Mouse (Mus musculus) liver, adult 10 weeks (tissue): ENCODE measurements around the gene Vmn1r101. TPM values are rescaled to one million over a fixed set of nuclear protein-coding genes. Genes with fewer than 3 reads are reported as not detected.

Source experiments
- polyA plus RNA-seq: library from polyadenylated mRNA; stranded (reverse); fragments of 350-450 nt; fragmentation: Illumina TruSeq; extraction: RNeasy Lipid Tissue Mini Kit (QIAGEN cat#74804); gene quantifications from one replicate; pipeline ENCODE4 v1.2.3, GENCODE M21; 2014; ENCODE audit warnings: low read depth, low replicate concordance

Vmn1r101 gene
- not detected for polyA plus RNA-seq

GRCm38 (mm10) chr7:20442493-20442892, at the start of gene Vmn1r101:
Gene Vmn1r101 (minus strand): TSS chr7:20442593.

GRCm38 (mm10) chr7:20474825-20475224, 32.4 kb upstream of the Vmn1r101 start, which contains the start of gene Gm10670:
Gene Gm10670 (minus strand): TSS chr7:20474925.

GRCm38 (mm10) chr7:20417642-20418041, 24.8 kb downstream of the Vmn1r101 start, which contains the start of gene Vmn1r100:
Gene Vmn1r100 (plus strand): TSS chr7:20417942.

Other genes starting within 250 kb of the Vmn1r101 start
- gene Vmn1r95, start 248.9 kb downstream of the Vmn1r101 start, polyA plus RNA-seq = not detected
- gene Gm6164, start 237.0 kb downstream of the Vmn1r101 start, polyA plus RNA-seq = not detected
- gene Gm4498, start 208.8 kb downstream of the Vmn1r101 start, polyA plus RNA-seq = not detected
- not detected for gene Gm5890, start 179.8 kb downstream of the Vmn1r101 start, polyA plus RNA-seq
- not detected for gene Gm4133, start 108.5 kb downstream of the Vmn1r101 start, polyA plus RNA-seq
- gene Gm5728, start 67.2 kb downstream of the Vmn1r101 start, polyA plus RNA-seq = not detected
- not detected for gene Vmn1r100, start 24.7 kb downstream of the Vmn1r101 start, polyA plus RNA-seq
- not detected for gene Gm10670, start 32.3 kb upstream of the Vmn1r101 start, polyA plus RNA-seq
- not detected for gene Vmn1r103, start 67.9 kb upstream of the Vmn1r101 start, polyA plus RNA-seq
- not detected for gene Vmn1r104, start 91.2 kb upstream of the Vmn1r101 start, polyA plus RNA-seq
- gene Gm5726, start 103.2 kb upstream of the Vmn1r101 start, polyA plus RNA-seq = not detected
- not detected for gene Gm4141, start 133.6 kb upstream of the Vmn1r101 start, polyA plus RNA-seq
- gene Gm4513, start 156.4 kb upstream of the Vmn1r101 start, polyA plus RNA-seq = not detected
- gene Vmn1r107, start 226.3 kb upstream of the Vmn1r101 start, polyA plus RNA-seq = not detected